15 mouse cellular contexts compared by ENCODE assay signal in the genomic region with DNA sequence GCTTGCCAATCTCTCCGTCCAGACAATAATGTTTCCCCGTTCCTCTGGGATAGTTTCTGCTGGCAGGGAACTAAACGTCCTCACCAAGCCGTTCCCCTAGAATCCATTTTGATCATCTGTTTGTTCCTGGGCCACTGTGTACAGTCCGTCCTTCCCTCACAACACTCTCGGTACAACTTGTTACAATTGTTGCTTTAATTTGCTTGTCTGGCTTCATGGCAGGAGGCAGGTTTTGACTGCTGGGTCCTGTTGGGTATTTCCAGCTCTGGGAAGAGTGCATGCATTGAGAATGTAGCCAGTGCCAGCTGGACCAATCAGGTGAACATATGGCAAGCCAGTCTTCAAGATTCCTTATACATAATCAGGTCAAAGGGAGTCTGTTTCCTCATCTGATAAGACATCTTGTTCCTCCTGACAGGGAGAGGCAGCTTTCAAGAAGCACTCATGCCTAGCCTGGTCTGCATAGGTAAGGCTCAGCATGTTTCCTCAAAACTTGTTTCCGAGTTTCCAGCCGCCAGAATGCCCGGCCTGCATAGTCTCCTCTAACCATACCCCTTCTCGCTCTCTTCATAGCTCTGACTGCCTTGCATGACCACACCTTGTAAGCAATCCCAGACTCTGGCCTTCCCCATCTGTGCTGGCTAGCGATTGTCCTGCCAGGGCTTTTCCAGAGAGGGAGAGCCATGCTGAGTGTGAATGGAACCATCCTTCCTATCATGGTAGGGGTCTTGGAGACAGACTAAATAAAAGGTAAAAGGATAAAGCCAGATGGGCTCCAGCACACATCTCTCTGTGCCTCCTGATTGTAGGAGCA.
DNase-seq lines count a peak whose midpoint lies in the region; ATAC-seq and TF ChIP-seq lines count a peak whose summit lies in the region.
"Had no signal": no experiment of that assay in that cellular context is flagged by ENCODE, and none has a peak within 500 bp of the region (broad histone marks: within the 10 kb centered on the region; RNA-seq: fewer than 3 reads in every experiment).

No protein-coding gene starts in this region.

- TF ChIP-seq POLR2A in cerebellum, adult 2 months (IDR thresholded peaks at IDR 0.05; ENCODE audit: borderline replicate concordance, insufficient read depth, low read length): no peak
- no peak for TF ChIP-seq POLR2A in kidney, adult 2 months (IDR thresholded peaks at IDR 0.05; ENCODE audit: low read depth, low read length)

- H3K36me3 ChIP-seq in liver, embryonic 12.5 days: no peaks in the 10 kb centered on the region
- no peaks in the 10 kb centered on the region for H3K36me3 ChIP-seq in kidney, adult 2 months (ENCODE audit: control insufficient read depth, insufficient read depth, low read length)
- H3K36me3 ChIP-seq: embryonic facial prominence, embryonic 12.5 days; heart, embryonic 15.5 days; intestine, embryonic 15.5 days had no signal

- TF ChIP-seq CTCF in cerebellum, adult 2 months (IDR thresholded peaks at IDR 0.05; ENCODE audit: borderline replicate concordance, insufficient read depth, low read depth, low read length): no peak
- TF ChIP-seq CTCF in kidney, adult 2 months (conservative IDR thresholded peaks at IDR 0.05; ENCODE audit: insufficient read depth, insufficient read length, low read depth, low read length): no peak

- intact Hi-C loops in heart, postnatal 36 days (cut with DNase I): no loop called here
- intact Hi-C loops in left cerebral cortex, postnatal 25 days (cut with DNase I): loop anchor here (5.0 kb wide), 1 partner anchor 171 kb away; no protein-coding TSS in a partner anchor

- peaks cover 20% of the 10 kb centered on the region for H3K4me1 ChIP-seq in cerebellum, adult 2 months (ENCODE audit: control insufficient read depth, insufficient read depth, low read length)
- H3K4me1 ChIP-seq in liver, embryonic 12.5 days: no peaks in the 10 kb centered on the region
- no peaks in the 10 kb centered on the region for H3K4me1 ChIP-seq in kidney, adult 2 months (ENCODE audit: control insufficient read depth, insufficient read depth, low read length)
- H3K4me1 ChIP-seq: embryonic facial prominence, embryonic 12.5 days; heart, embryonic 15.5 days had no signal

- H3K9ac ChIP-seq in liver, embryonic 12.5 days: no peak overlapping the region
- H3K9ac ChIP-seq: embryonic facial prominence, embryonic 12.5 days; heart, embryonic 15.5 days; intestine, embryonic 15.5 days had no signal

- peak; percentile 94 for DNase-seq in heart, adult 11 months
- no peak for DNase-seq in heart, postnatal 36 days
- peak; percentile 39 to 47 for DNase-seq in left cerebral cortex, postnatal 25 days (ENCODE audit: low spot score in 2 of 2)
- no peak for DNase-seq in left cerebral cortex, adult 8-10 months (ENCODE audit: low spot score in 2 of 2)
- DNase-seq in cerebellum, adult 2 months: peak; percentile 63 to 76
- DNase-seq in layer of hippocampus, adult 9-11 months: peak; percentile 44
- DNase-seq in kidney, adult 2 months: no peak
- DNase-seq: liver; lung, postnatal 14 days; right cerebral cortex, postnatal 14 days had no signal

- 7% methylated on average over 11 of the region's 11 CpGs for WGBS in cerebellum, adult 2 months
- WGBS in liver, embryonic 12.5 days (ENCODE audit: insufficient replicate concordance): 64% methylated on average over 11 of the region's 11 CpGs
- WGBS in kidney, adult 2 months: 83% methylated on average over 11 of the region's 11 CpGs

- no peak overlapping the region for H3K4me2 ChIP-seq in liver, embryonic 12.5 days
- H3K4me2 ChIP-seq: embryonic facial prominence, embryonic 12.5 days; heart, embryonic 15.5 days; intestine, embryonic 15.5 days had no signal

- 0 out of 2 replicates have a peak overlapping the region, but pooled peaks have one; percentile 17 for H3K27ac ChIP-seq in cerebellum, adult 2 months (ENCODE audit: insufficient read depth, low read length)
- H3K27ac ChIP-seq in liver, embryonic 12.5 days: no peak overlapping the region
- no peak overlapping the region for H3K27ac ChIP-seq in kidney, adult 2 months (ENCODE audit: insufficient read depth, low read depth, low read length)
- H3K27ac ChIP-seq: embryonic facial prominence, embryonic 12.5 days; heart, embryonic 15.5 days; intestine, embryonic 15.5 days; stomach, postnatal 0 days had no signal

- no peak for ATAC-seq in liver, embryonic 12.5 days
- ATAC-seq: intestine, embryonic 15.5 days had no signal

- H3K4me3 ChIP-seq in cerebellum, adult 2 months (replicated peaks; ENCODE audit: insufficient read depth, low read depth, low read length): peak overlapping the region; percentile 17
- no peak overlapping the region for H3K4me3 ChIP-seq in liver, embryonic 12.5 days
- H3K4me3 ChIP-seq in kidney, adult 2 months (ENCODE audit: insufficient read depth, low read depth, low read length): no peak overlapping the region
- H3K4me3 ChIP-seq: embryonic facial prominence, embryonic 12.5 days; heart, embryonic 15.5 days; intestine, embryonic 15.5 days had no signal

- H3K27me3 ChIP-seq in cerebellum, adult 2 months (ENCODE audit: control insufficient read depth, insufficient read depth, low read length): no peaks in the 10 kb centered on the region
- H3K27me3 ChIP-seq in liver, embryonic 12.5 days (replicated peaks): no peaks in the 10 kb centered on the region
- H3K27me3 ChIP-seq in kidney, adult 2 months (replicated peaks; ENCODE audit: control insufficient read depth, insufficient read depth, low read length): no peaks in the 10 kb centered on the region
- H3K27me3 ChIP-seq: embryonic facial prominence, embryonic 12.5 days; heart, embryonic 15.5 days; intestine, embryonic 15.5 days had no signal

- no peaks in the 10 kb centered on the region for H3K9me3 ChIP-seq in liver, embryonic 12.5 days (replicated peaks)
- H3K9me3 ChIP-seq: embryonic facial prominence, embryonic 12.5 days; heart, embryonic 15.5 days; intestine, embryonic 15.5 days had no signal

Comparison
In these comparisons a context has a peak if more than half of its experiments do, and no peak if none do; other contexts are left out.
1. DNase-seq: peak in heart, adult 11 months (single experiment), left cerebral cortex, postnatal 25 days (2 of 2), cerebellum, adult 2 months (2 of 2) and layer of hippocampus, adult 9-11 months (single experiment); none in heart, postnatal 36 days (0 of 2), left cerebral cortex, adult 8-10 months (0 of 2) and kidney, adult 2 months (single experiment).